Mouse (Mus musculus) 416B (cell line): ENCODE measurements around the gene Ahnak2.

ENCODE experiments used
- DNase-seq: peaks from one replicate; pipeline ENCODE4 v3.0.0; 2011; ENCODE audit warnings: low read depth

Ahnak2 gene

DNA sequence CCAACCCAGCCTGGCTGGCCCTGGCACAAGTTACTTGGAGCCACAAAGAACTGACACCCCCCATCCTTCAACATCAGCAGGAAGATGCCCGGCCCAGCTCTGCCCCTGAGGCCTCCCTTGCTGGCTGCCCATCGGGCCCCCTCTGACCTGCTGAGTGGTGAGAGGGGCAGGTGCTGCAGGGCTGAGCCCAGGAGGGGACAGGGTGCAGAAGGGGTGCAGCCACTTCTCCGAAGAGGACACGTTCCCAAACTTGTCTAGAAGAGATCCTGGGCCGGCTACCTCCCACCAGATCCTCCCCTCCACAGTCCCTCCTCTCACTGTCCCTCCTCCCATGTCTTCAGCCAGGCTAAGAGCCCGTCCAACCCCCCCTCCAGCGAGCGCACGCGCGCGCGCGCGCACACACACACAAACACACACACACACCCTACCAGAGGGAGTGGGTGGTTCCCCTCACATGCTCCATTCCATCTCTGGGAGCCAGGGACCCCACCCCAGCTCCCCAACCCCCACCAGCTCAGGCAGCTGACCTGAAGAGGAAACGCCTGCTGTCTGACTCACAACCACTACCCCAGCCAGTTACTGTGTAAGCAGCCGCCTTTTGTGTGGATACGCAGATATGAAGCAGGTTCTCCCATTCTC lies 6.9 kb downstream of the Ahnak2 start:
- peak; percentile 82 for DNase-seq

GRCm38 (mm10) chr12:112794998-112795397 lies 7.5 kb downstream of the Ahnak2 start:
- no peak for DNase-seq

GRCm38 (mm10) chr12:112794356-112794816 lies 8.1 kb downstream of the Ahnak2 start:
- DNase-seq: no peak

DNA sequence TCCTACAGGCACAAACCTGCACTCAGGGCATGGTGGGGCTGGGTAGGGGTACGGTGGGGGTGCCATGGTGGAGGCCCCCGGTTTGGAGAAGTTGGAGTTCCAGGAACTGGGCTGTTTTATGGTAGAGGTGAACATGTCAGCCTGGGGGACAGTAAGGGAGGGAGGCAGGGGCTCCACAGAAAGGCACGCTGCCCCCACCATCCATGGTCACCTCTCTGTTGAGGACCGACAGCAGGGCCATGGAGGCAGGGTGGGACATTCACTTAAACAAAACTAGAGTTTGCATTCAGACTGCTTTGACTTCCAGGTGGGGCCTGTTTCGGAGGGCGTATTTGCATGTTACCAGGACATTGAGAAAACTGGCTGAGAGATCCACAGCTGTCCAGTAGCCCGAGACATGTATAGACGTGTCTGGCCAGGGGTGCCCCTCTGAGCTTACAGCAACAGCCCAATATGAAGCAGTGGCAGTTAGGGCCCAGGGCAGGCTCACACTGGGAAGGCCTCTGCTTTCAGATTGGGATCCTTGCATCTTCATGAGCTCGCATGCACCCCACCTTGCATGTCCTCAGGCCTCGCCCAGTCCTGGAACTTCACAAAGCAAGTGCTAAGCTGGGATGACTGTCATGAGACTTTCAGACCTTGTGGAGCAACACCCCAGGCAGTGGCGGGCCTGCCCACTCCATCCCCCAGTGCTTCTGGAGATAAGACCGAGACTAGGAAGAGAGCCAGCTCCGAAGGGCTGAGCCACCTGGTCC lies 8.7 kb downstream of the Ahnak2 start:
- DNase-seq: peak; percentile 36

DNA sequence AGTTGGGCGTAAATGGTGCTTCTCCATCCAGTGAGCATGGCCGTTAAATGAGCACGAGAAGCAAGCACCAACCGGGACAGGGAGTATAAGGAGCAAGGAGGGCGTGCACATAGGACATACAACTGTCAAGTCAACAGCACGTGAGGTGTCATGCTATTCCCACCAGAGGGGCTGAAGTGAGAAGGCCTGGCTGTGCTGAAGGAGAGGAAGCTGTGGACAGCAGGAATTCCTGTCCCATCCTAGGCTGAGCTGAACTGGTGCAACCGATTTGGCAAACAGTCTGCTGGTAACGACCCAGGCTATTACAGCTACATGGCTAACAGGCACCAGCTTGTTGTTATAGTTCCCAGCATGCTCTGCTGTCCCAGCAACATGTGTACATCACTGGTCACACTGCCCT lies 11.4 kb downstream of the Ahnak2 start:
- no peak for DNase-seq

GRCm38 (mm10) chr12:112774481-112774880 lies 28.0 kb downstream of the Ahnak2 start:
- no peak for DNase-seq

- no peak for DNase-seq
Observed at GRCm38 (mm10) chr12:112774026-112774425, 28.4 kb downstream of the Ahnak2 start.

GRCm38 (mm10) chr12:112773366-112773765 lies 29.1 kb downstream of the Ahnak2 start:
- no peak for DNase-seq

DNA sequence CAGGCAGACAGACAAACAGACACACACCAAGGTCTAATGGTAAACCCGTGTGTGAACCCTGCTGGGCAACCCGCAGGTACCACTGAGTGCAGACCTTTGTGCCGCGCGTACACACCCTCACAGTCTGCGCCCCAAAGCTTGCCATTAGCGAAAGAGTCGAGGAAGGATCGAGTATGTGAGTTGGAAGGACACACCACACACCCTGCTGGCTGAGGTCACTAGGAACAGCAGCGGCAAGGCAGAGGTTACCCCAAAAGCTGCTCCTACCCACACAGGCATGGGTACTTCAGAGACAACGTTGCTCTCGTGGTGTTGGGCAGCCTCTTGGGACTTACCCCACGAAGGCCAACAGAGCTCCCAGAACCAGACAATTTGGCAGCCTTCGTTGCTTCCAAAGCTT lies 30.2 kb downstream of the Ahnak2 start:
- no peak for DNase-seq

GRCm38 (mm10) chr12:112770396-112770795 lies 32.1 kb downstream of the Ahnak2 start:
- DNase-seq: no peak

DNA sequence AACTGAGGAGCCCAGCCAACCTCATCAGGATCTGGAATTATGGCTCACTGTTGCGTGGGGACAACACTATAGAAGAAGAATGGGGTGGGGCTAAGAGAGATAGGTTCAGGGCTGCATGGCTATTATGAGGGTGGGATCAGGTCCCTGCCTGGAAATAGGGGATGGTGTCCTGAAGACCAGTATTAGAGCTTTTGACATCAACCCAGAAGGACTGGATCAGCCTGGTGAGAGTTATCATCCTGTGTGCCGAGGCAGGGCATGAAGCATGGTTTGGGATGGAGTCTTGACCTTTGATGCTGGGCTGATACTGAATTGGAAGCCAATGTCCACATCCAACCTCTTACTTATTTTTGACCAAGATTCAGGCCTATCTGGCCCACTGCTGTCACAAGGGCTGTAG lies 32.7 kb downstream of the Ahnak2 start:
- DNase-seq: no peak

DNA sequence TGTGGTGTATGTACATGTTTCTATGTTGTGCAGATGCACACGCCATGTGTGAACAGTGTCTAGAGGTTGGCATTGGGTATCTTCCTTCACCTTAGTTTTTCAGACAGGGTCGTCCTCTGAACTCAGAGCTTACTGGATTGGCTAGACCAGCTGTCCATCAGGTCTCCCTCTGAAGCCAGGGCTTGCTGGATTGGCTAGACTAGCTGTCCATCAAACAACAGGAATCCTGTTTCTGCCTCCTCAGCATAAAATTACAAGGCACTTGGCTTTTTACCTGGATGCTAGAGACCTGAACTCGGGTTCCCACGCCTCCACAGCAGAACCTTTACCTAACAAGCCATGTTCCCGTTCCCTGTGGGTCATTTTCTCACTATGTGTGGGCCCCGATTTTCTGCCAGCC lies 33.4 kb downstream of the Ahnak2 start:
- peak; percentile 66 for DNase-seq

GRCm38 (mm10) chr12:112768166-112768565 lies 34.3 kb downstream of the Ahnak2 start:
- no peak for DNase-seq

DNA sequence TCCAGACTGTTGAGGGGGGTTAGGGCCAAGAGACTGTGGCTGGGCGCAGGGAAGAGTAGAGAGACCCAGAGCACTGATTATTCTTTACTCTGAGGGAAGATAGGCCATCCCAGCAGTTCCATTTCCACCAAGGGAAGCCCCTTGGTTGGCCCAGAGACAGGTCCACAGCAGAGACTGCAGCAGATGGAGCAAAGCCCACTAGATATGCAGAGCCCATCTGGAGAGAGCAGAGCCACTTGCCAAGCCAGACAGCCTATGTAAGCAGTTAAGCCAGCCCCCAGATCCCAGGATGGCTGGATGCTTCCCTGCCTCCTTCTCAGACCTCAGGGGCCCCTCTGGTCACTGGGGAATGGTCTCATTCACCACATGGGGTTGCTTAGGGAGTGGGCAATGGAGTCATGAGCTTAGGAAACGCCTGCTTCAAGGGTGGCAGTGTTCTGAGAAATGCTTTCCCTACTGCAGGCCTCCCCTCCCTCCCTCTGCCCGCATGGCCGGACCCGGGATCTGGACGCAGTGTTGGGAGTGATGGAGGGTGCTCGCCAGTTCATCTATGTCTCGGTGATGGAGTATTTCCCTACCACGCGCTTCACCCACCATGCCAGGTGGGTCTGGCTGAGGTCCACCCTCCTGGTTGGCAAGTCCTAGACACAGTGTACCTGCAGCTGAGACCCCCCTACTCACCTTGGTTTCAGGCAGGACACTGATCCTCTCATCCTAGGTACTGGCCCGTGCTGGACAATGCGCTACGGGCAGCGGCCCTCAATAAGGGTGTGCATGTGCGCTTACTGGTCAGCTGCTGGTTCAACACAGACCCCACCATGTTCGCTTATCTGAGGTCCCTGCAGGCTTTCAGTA lies 35.2 kb downstream of the Ahnak2 start:
- DNase-seq: no peak

DNA sequence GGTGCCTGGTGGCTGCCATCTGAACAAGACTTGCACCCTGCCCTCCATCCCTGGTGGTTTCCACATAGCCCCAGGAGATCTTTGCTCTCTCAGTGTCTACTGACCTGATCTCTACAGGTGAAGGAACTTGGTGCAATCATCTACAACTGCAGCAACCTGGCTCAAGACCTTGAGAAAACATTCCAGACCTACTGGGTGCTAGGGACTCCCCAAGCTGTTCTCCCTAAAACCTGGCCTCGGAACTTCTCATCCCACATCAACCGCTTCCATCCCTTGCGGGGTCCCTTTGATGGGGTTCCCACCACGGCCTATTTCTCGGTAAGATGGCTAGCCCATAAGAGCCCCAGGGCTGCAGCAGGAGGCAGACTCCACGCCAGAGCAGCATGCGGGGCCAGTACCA lies 35.9 kb downstream of the Ahnak2 start:
- no peak for DNase-seq

DNA sequence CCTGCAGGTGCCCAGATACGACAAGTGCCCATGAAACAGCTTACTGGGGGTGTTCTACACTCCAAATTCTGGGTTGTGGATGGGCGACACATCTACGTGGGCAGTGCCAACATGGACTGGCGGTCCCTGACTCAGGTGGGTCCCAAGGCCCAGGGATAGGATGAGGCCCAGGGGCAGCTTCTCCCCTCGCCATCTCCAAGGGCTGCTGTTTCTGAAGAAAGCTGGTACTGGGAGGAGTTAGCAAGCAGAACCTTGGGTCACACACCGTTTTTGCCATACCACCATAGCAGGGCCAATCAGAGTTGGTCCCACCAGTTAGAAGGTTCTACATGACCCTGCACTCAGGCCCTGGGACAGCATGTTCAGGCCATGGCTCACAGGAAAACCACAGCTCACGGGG lies 37.5 kb downstream of the Ahnak2 start:
- DNase-seq: no peak

- DNase-seq: peak; percentile 32
Observed at GRCm38 (mm10) chr12:112764141-112764540, 38.3 kb downstream of the Ahnak2 start.

- no peak for DNase-seq
Observed at GRCm38 (mm10) chr12:112763176-112763575, 39.3 kb downstream of the Ahnak2 start.

- DNase-seq: peak; percentile 48
Observed at GRCm38 (mm10) chr12:112762018-112762417, 40.4 kb downstream of the Ahnak2 start.

DNA sequence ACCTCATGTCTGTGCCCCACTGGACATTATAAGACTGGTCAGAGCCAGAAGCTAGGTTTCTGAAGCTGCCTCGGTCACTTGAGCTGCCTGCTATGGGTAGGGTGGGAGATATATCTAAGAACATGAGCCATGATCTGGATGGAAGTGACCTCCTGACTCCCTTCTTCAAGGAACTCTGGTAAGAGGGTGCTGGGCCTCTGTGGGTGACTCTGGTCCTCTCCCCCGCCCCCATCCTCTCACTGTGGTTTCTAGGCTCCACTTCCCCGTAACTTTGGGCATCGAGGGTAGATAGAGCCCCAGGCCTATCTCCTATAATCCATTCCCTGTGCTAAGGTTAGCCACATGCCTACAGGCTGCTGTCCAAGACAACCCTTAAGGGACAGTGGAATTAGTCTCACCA lies 41.0 kb downstream of the Ahnak2 start:
- no peak for DNase-seq

GRCm38 (mm10) chr12:112760154-112760926 lies 42.1 kb downstream of the Ahnak2 start, which contains the start of gene Pld4:
Gene Pld4, plus strand, starts transcription at chr12:112760655.
- peak; percentile 72 for DNase-seq

DNA sequence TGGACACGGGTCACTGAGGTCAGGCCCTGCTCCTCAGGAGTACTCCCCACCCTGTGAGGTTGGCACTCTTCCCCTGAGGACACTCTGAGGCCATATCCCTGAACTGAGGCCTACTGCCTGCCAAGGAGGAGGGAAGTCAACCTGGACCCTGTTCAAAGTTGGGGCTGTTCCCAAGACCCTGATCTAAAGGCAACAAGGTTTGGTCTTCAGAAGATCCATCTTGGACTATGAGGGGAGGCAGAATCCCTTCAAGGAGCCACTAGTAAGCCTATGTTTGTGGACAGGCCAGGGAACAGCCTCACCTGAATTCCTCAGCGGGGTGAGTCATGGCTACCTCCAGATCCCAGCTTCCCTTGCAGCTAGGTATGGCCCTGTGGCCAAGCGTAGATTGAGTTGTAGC lies 43.0 kb downstream of the Ahnak2 start:
- DNase-seq: no peak
